Mouse (Mus musculus) testis, postnatal 14 days (tissue): ENCODE data around the gene Lrrc17.
"Not testable (repeated sequence)": the region's sequence is repeated elsewhere in the genome, so short reads cannot be mapped to it uniquely, and the experiment has no call there.

ENCODE experiments used
- DNase-seq: peaks from one replicate; pipeline ENCODE4 v3.0.0; 2021; ENCODE audit warnings: low spot score

Lrrc17 gene

DNA sequence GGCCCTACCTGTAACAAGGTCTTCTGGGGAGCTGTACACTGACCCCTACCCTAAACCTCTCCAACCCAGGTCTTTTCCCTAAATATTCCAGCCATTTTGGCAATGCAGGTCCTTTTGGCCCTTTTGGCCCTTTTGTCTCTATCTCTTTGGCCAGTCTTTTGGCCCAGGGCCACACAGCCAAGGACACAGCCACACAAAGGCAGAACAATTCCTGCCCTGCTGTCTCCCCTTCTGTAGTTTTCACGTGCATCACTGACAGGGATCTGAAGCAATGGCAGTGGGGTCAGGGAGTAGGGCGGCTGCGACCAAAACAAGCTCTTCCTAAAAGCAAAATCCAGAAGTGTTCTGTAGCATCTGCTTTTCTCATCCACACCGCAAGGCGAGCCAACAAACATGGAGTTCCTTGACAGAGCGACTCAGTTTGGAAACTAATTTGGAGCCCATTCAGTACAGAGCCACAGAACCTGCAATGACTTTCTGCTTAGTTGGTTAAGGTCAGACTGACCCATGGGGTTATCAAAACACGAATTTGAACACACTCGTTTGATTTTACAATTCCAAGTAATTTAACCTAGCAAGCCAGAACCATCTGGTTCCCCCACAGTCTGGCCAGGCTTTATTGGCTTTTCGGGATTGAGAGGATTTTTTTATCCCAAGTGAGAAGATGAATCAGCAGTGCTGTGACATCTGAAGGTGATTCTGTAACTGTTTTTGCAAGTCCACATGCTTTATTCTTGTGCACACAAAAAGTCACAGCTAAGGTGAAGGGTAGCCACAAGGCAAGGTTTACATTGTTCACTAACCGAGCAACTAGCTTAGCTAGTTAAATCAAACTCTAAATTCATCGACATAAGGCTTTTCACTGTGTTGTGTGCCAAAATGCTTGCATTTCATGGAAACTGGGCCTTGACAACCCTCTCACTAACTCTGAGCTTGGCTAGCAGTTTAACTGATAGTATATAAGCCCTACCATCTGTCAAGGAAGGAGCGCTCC lies 65.2 kb downstream of the Lrrc17 start:
- no peak for DNase-seq

DNA sequence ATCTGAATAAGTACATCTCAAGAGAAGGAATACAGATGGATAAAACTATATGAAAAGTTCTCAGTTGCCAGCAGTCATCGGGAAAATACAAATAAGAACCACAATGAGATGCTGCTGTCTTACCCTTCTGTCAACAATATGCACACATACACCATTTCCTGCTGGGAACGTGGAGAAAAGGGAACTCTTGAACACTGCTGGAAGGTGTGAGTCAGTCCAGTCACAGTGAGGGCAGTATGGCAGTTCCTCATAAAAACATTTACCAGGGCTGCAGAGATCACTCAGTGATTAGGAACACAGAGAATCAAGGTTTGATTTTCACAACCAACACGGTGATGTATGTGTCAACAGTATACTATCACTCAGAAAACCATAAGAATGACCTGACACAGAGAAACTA lies 67.6 kb downstream of the Lrrc17 start:
- no peak for DNase-seq

DNA sequence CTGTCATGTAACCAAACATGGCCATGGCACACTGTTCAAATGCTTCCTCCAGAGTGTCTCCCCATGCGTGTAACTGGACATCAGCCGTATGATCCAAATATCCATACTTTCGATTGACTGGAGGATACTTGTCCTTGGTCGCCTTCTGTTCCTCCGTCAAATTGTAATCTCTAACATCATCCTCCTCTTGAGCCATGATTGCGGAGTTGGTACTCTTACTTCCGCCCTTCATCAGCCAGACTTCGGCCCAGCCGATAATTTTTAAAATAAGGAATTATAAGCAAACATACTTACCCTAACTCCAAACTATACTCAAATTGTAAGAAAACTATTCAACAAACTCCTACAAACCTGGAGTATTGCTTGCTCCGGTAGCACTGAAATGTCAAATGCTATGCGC lies 70.9 kb downstream of the Lrrc17 start:
- not testable (repeated sequence) for DNase-seq

DNA sequence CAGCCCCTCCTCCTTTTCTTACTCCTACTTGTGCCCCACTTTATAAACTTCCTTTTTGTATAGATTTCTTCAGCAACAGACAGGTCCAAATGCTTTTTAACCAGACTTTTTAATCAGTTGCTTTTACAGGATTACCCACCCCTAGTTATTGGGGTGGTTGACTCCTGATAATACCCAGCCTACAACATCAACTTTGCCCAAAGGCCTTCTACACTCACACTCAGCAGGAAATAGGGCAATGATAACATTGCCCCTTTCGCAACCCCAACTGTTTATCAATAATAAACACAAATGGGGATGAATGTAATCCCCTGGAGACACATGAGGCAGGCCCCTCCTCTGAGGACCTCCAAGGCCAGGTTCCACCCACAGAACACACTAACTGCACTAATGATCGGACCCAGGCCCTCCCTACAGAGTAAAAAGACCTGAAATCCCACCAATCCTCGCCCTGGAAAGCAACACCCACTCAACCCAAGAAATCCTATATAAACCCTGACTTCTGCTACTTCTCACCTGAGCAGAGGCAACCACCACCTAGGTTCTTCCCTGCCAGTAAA lies 73.2 kb downstream of the Lrrc17 start:
- no peak for DNase-seq
